Mouse (Mus musculus): Measurements from ENCODE around the gene Lrrn2. TPM values are rescaled to one million over a fixed set of nuclear protein-coding genes. Genes with fewer than 3 reads are reported as not detected.

Lrrn2 gene
- polyA plus RNA-seq, 1 experiment from 2014 or later: 0.23 TPM

GRCm38 (mm10) chr1:132932421-132932820 is 52.3 kb downstream of the Lrrn2 start:
- Histone ChIP-seq H3K9me3 (replicated peaks) (no peaks in the 10 kb centered on the region), H3K36me3 (replicated peaks) (no peaks in the 10 kb centered on the region), H3K4me2 (no peak overlapping the region), H3K4me3 (replicated peaks) (no peak overlapping the region), H3K27ac (replicated peaks) (no peak overlapping the region), H3K4me1 (replicated peaks) (no peaks in the 10 kb centered on the region), H3K27me3 (no peaks in the 10 kb centered on the region; the same call in 1 of the 2 replicates), H3K9ac (no peak overlapping the region)
- 47% methylated on average over 2 of the region's 2 CpGs for WGBS (ENCODE audit: insufficient replicate concordance)
- no peak for ATAC-seq (ENCODE audit: insufficient read depth)

GRCm38 (mm10) chr1:132934856-132935255 is 54.8 kb downstream of the Lrrn2 start:
- no peak overlapping the region for H3K27ac ChIP-seq (replicated peaks)
- H3K4me2 ChIP-seq: no peak overlapping the region
- no peak overlapping the region for H3K9ac ChIP-seq
- WGBS (ENCODE audit: insufficient replicate concordance): 37% methylated on average over 7 of the region's 7 CpGs
- no peaks in the 10 kb centered on the region for H3K27me3 ChIP-seq
- no peaks in the 10 kb centered on the region for H3K36me3 ChIP-seq (replicated peaks)
- no peaks in the 10 kb centered on the region for H3K9me3 ChIP-seq (replicated peaks)
- ATAC-seq (ENCODE audit: insufficient read depth): no peak
- H3K4me3 ChIP-seq (replicated peaks): no peak overlapping the region
- H3K4me1 ChIP-seq (replicated peaks): no peaks in the 10 kb centered on the region

GRCm38 (mm10) chr1:132937296-132938030 is 57.4 kb downstream of the Lrrn2 start:
- Histone ChIP-seq H3K9me3 (replicated peaks) (no peaks in the 10 kb centered on the region), H3K4me1 (replicated peaks) (no peaks in the 10 kb centered on the region), H3K27me3 (no peaks in the 10 kb centered on the region), H3K9ac (no peak overlapping the region), H3K4me3 (replicated peaks) (no peak overlapping the region), H3K4me2 (no peak overlapping the region), H3K36me3 (replicated peaks) (no peaks in the 10 kb centered on the region), H3K27ac (replicated peaks) (no peak overlapping the region)
- 74% methylated on average over 26 of the region's 26 CpGs for WGBS (ENCODE audit: insufficient replicate concordance)
- ATAC-seq (ENCODE audit: insufficient read depth): no peak

- Histone ChIP-seq H3K27ac (replicated peaks) (no peak overlapping the region), H3K4me3 (replicated peaks) (no peak overlapping the region), H3K4me1 (replicated peaks) (no peaks in the 10 kb centered on the region), H3K9ac (no peak overlapping the region), H3K4me2 (no peak overlapping the region), H3K36me3 (replicated peaks) (no peaks in the 10 kb centered on the region), H3K9me3 (replicated peaks) (no peaks in the 10 kb centered on the region), H3K27me3 (no peaks in the 10 kb centered on the region)
- no peak for ATAC-seq (ENCODE audit: insufficient read depth)
- 66% methylated on average over 8 of the region's 8 CpGs for WGBS (ENCODE audit: insufficient replicate concordance)
Observed at GRCm38 (mm10) chr1:132938975-132939374, 58.9 kb downstream of the Lrrn2 start.

GRCm38 (mm10) chr1:132945826-132946225 is 65.8 kb downstream of the Lrrn2 start:
- no peak overlapping the region for H3K4me2 ChIP-seq
- no peak overlapping the region for H3K27ac ChIP-seq (replicated peaks)
- no peak for ATAC-seq (ENCODE audit: insufficient read depth)
- no peaks in the 10 kb centered on the region for H3K27me3 ChIP-seq
- H3K36me3 ChIP-seq (replicated peaks): no peaks in the 10 kb centered on the region
- no peaks in the 10 kb centered on the region for H3K4me1 ChIP-seq (replicated peaks)
- WGBS (ENCODE audit: insufficient replicate concordance): 50% methylated on average over 8 of the region's 8 CpGs
- H3K9ac ChIP-seq: no peak overlapping the region
- no peaks in the 10 kb centered on the region for H3K9me3 ChIP-seq (replicated peaks)
- H3K4me3 ChIP-seq (replicated peaks): no peak overlapping the region

GRCm38 (mm10) chr1:132947811-132948210 is 67.7 kb downstream of the Lrrn2 start:
- 56% methylated on average over 7 of the region's 7 CpGs for WGBS (ENCODE audit: insufficient replicate concordance)
- no peaks in the 10 kb centered on the region for H3K9me3 ChIP-seq (replicated peaks)
- ATAC-seq (ENCODE audit: insufficient read depth): no peak

GRCm38 (mm10) chr1:132956809-132957208 is 76.7 kb downstream of the Lrrn2 start:
- no peak for ATAC-seq (ENCODE audit: insufficient read depth)
- Histone ChIP-seq H3K9ac (no peak overlapping the region), H3K9me3 (replicated peaks) (no peaks in the 10 kb centered on the region), H3K36me3 (replicated peaks) (no peaks in the 10 kb centered on the region), H3K4me1 (replicated peaks) (no peaks in the 10 kb centered on the region), H3K27ac (replicated peaks) (no peak overlapping the region), H3K4me2 (no peak overlapping the region), H3K4me3 (replicated peaks) (no peak overlapping the region), H3K27me3 (no peaks in the 10 kb centered on the region)
- WGBS (ENCODE audit: insufficient replicate concordance): 55% methylated on average over 5 of the region's 5 CpGs

More at GRCm38 (mm10) chr1:132947811-132948210, 67.7 kb downstream of the Lrrn2 start:
- Histone ChIP-seq H3K9ac (no peak overlapping the region), H3K4me3 (replicated peaks) (no peak overlapping the region), H3K36me3 (replicated peaks) (no peaks in the 10 kb centered on the region), H3K4me2 (no peak overlapping the region), H3K27ac (replicated peaks) (no peak overlapping the region), H3K27me3 (no peaks in the 10 kb centered on the region), H3K4me1 (replicated peaks) (no peaks in the 10 kb centered on the region)

GRCm38 (mm10) chr1:132961751-132962150 is 81.7 kb downstream of the Lrrn2 start:
- no peak for ATAC-seq (ENCODE audit: insufficient read depth)
- H3K4me2 ChIP-seq: no peak overlapping the region
- 76% methylated on average over 3 of the region's 3 CpGs for WGBS (ENCODE audit: insufficient replicate concordance)
- no peaks in the 10 kb centered on the region for H3K4me1 ChIP-seq (replicated peaks)
- no peaks in the 10 kb centered on the region for H3K27me3 ChIP-seq
- H3K9ac ChIP-seq: no peak overlapping the region
- H3K4me3 ChIP-seq (replicated peaks): no peak overlapping the region
- H3K36me3 ChIP-seq (replicated peaks): no peaks in the 10 kb centered on the region
- no peak overlapping the region for H3K27ac ChIP-seq (replicated peaks)
- no peaks in the 10 kb centered on the region for H3K9me3 ChIP-seq (replicated peaks)

GRCm38 (mm10) chr1:132964106-132964505 is 84.0 kb downstream of the Lrrn2 start:
- ATAC-seq (ENCODE audit: insufficient read depth): no peak
- no peaks in the 10 kb centered on the region for H3K4me1 ChIP-seq (replicated peaks)
- H3K27ac ChIP-seq (replicated peaks): no peak overlapping the region
- no peak overlapping the region for H3K4me2 ChIP-seq
- no peak overlapping the region for H3K4me3 ChIP-seq (replicated peaks)
- H3K9me3 ChIP-seq (replicated peaks): no peaks in the 10 kb centered on the region
- H3K36me3 ChIP-seq (replicated peaks): no peaks in the 10 kb centered on the region
- H3K27me3 ChIP-seq: no peaks in the 10 kb centered on the region
- H3K9ac ChIP-seq: no peak overlapping the region
- WGBS (ENCODE audit: insufficient replicate concordance): 48% methylated on average over 2 of the region's 2 CpGs

GRCm38 (mm10) chr1:132964691-132965090 is 84.6 kb downstream of the Lrrn2 start:
- no peaks in the 10 kb centered on the region for H3K27me3 ChIP-seq
- no peak overlapping the region for H3K9ac ChIP-seq

GRCm38 (mm10) chr1:132968659-132969058 is 88.6 kb downstream of the Lrrn2 start:
- Histone ChIP-seq H3K27ac (replicated peaks) (no peak overlapping the region), H3K4me2 (no peak overlapping the region)

More at GRCm38 (mm10) chr1:132964691-132965090, 84.6 kb downstream of the Lrrn2 start:
- no peak for ATAC-seq (ENCODE audit: insufficient read depth)
- Histone ChIP-seq H3K4me2 (no peak overlapping the region), H3K9me3 (replicated peaks) (no peaks in the 10 kb centered on the region), H3K4me1 (replicated peaks) (no peaks in the 10 kb centered on the region), H3K36me3 (replicated peaks) (no peaks in the 10 kb centered on the region), H3K27ac (replicated peaks) (no peak overlapping the region), H3K4me3 (replicated peaks) (no peak overlapping the region)
- 60% methylated on average over 4 of the region's 4 CpGs for WGBS (ENCODE audit: insufficient replicate concordance)

GRCm38 (mm10) chr1:132977402-132977801 is 97.3 kb downstream of the Lrrn2 start:
- Histone ChIP-seq H3K9me3 (replicated peaks) (no peaks in the 10 kb centered on the region), H3K27ac (replicated peaks) (no peak overlapping the region), H3K27me3 (no peaks in the 10 kb centered on the region), H3K4me3 (replicated peaks) (no peak overlapping the region), H3K4me1 (replicated peaks) (no peaks in the 10 kb centered on the region), H3K36me3 (replicated peaks) (peaks cover 19% of the 10 kb centered on the region; the same call in 1 of the 2 replicates), H3K9ac (no peak overlapping the region), H3K4me2 (no peak overlapping the region)
- no peak for ATAC-seq (ENCODE audit: insufficient read depth)
- WGBS (ENCODE audit: insufficient replicate concordance): 67% methylated on average over 1 of the region's 1 CpGs

More at GRCm38 (mm10) chr1:132968659-132969058, 88.6 kb downstream of the Lrrn2 start:
- Histone ChIP-seq H3K9ac (no peak overlapping the region), H3K9me3 (replicated peaks) (no peaks in the 10 kb centered on the region), H3K36me3 (replicated peaks) (no peaks in the 10 kb centered on the region), H3K27me3 (no peaks in the 10 kb centered on the region), H3K4me1 (replicated peaks) (no peaks in the 10 kb centered on the region), H3K4me3 (replicated peaks) (no peak overlapping the region)
- no peak for ATAC-seq (ENCODE audit: insufficient read depth)
- WGBS (ENCODE audit: insufficient replicate concordance): 19% methylated on average over 6 of the region's 6 CpGs
